Mouse (Mus musculus): ENCODE results near the gene Pcdh18. TPM values are rescaled to one million over a fixed set of nuclear protein-coding genes. Genes with fewer than 3 reads are reported as not detected.

Pcdh18 gene
- polyA plus RNA-seq (2014; fragmentation: Nextera tagmentation; extraction: Ambion mirVana), result 85.0 and 87.9 TPM in 2 replicates

DNA sequence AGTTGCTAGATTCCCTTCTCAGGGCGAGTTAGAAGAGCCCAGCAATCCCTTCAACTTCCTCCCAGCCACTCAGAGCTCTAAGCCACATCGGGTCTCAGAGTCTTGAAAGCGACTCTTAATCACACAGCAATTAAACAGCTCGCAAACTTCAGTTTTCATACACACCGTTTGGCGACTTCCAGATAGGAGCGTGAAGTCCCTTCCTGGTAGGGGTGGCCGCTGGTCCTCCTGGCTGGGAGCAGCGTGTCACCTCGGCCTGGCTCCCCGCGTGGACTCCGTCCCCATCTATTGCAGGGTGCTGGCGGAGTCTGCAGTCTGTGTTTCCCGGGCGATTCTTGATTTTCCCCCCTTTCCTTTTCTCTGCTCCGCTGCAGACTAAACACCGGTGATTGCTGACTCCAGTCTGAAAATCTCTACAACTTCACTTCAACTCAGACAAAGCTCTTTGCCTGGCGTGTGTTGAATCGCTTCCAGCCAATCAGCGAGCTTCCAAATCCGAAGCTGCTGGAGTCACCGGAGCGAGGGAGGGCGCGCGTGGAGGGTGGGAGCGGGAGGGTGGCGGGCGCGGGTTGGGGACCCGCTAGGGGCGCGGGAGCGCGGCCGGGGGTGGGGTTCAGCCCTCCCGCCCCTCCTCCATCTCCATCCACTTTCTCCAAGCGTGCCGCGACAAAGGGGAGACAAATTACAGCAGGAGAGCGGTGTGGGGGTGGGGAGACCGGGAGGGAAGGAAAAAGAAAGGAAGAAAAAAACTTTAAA lies at the start of gene Pcdh18:
Gene Pcdh18 (minus strand): TSS at position 456 of the 756 bp plus-strand sequence.
- ATAC-seq (ENCODE audit: low FRiP score), result peak; percentile 96
- H3K27ac ChIP-seq (ENCODE audit: low read depth, low read length), result peak within 1 kb of the TSS; percentile 95

GRCm38 (mm10) chr3:49806823-49807222 lies 49.7 kb upstream of the Pcdh18 start:
- no peaks in the 10 kb centered on the region for H3K27me3 ChIP-seq (ENCODE audit: control insufficient read depth, insufficient read depth, low read length)
- H3K4me3 ChIP-seq (ENCODE audit: low read depth, low read length), result no peak overlapping the region
- no peak overlapping the region for H3K27ac ChIP-seq (ENCODE audit: low read depth, low read length)
- H3K4me1 ChIP-seq (ENCODE audit: control insufficient read depth, insufficient read depth, low read length), result no peaks in the 10 kb centered on the region
- ATAC-seq (ENCODE audit: low FRiP score) (no peak), DNase-seq (ENCODE audit: low spot score, missing footprints) (no peak)
- no peaks in the 10 kb centered on the region for H3K36me3 ChIP-seq (ENCODE audit: control insufficient read depth, insufficient read depth, low read length)
- H3K9me3 ChIP-seq (ENCODE audit: control insufficient read depth, low read length), result no peaks in the 10 kb centered on the region
- 58% methylated on average over 2 of the region's 2 CpGs for WGBS
- no peak overlapping the region for H3K9ac ChIP-seq (ENCODE audit: low read length)
- H3K4me2 ChIP-seq, result no peak overlapping the region

More for the DNA sequence above, at the start of gene Pcdh18:
- Histone ChIP-seq H3K36me3 (ENCODE audit: control insufficient read depth, insufficient read depth, low read length) (peaks cover 6% of the 10 kb centered on the region), H3K4me3 (ENCODE audit: low read depth, low read length) (peak within 1 kb of the TSS; percentile 71), H3K4me2 (peak within 1 kb of the TSS; percentile 62), H3K27me3 (ENCODE audit: control insufficient read depth, insufficient read depth, low read length) (no peaks in the 10 kb centered on the region), H3K9ac (ENCODE audit: low read length) (peak within 1 kb of the TSS; percentile 92), H3K4me1 (ENCODE audit: control insufficient read depth, insufficient read depth, low read length) (peaks cover 34% of the 10 kb centered on the region), H3K9me3 (ENCODE audit: control insufficient read depth, low read length) (no peaks in the 10 kb centered on the region)
- WGBS, result under 1% methylated on average over 43 of the region's 43 CpGs
- peak; percentile 98 for DNase-seq (ENCODE audit: low spot score, missing footprints)

- WGBS, result 76% methylated on average over 1 of the region's 1 CpGs
- no peak overlapping the region for H3K27ac ChIP-seq (ENCODE audit: low read depth, low read length)
- H3K9me3 ChIP-seq (ENCODE audit: control insufficient read depth, low read length), result no peaks in the 10 kb centered on the region
- H3K4me3 ChIP-seq (ENCODE audit: low read depth, low read length), result no peak overlapping the region
- ATAC-seq (ENCODE audit: low FRiP score) (no peak), DNase-seq (ENCODE audit: low spot score, missing footprints) (peak; percentile 69)
- H3K9ac ChIP-seq (ENCODE audit: low read length), result no peak overlapping the region
- no peaks in the 10 kb centered on the region for H3K4me1 ChIP-seq (ENCODE audit: control insufficient read depth, insufficient read depth, low read length)
- H3K27me3 ChIP-seq (ENCODE audit: control insufficient read depth, insufficient read depth, low read length), result no peaks in the 10 kb centered on the region
- no peak overlapping the region for H3K4me2 ChIP-seq
- no peaks in the 10 kb centered on the region for H3K36me3 ChIP-seq (ENCODE audit: control insufficient read depth, insufficient read depth, low read length)
Observed at GRCm38 (mm10) chr3:49805511-49805910, 48.4 kb upstream of the Pcdh18 start.

DNA sequence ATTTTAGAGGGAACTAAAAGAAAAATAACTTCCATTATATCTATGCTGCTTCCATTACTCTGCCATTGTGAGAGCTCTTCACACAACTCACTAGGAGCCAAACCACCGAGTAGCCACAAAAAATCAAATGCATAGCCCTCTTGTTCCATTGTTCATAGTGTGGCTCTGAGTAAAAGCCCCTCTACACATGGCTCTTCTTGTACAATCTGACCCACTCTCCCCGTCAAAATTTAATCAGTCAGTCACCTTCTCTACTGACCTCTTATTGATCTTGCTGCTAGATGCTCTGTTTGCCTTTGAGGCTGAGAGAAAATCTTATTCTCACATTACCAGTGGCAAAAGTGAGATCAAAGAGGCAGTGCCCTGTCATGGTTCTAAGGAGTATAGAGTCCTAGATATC lies 31.2 kb upstream of the Pcdh18 start:
- no peak overlapping the region for H3K9ac ChIP-seq (ENCODE audit: low read length)
- WGBS, result 19% methylated on average over 2 of the region's 2 CpGs
- H3K4me1 ChIP-seq (ENCODE audit: control insufficient read depth, insufficient read depth, low read length), result no peaks in the 10 kb centered on the region
- no peaks in the 10 kb centered on the region for H3K9me3 ChIP-seq (ENCODE audit: control insufficient read depth, low read length)
- H3K27me3 ChIP-seq (ENCODE audit: control insufficient read depth, insufficient read depth, low read length), result no peaks in the 10 kb centered on the region
- no peak overlapping the region for H3K27ac ChIP-seq (ENCODE audit: low read depth, low read length)
- DNase-seq (ENCODE audit: low spot score, missing footprints) (peak; percentile 84), ATAC-seq (ENCODE audit: low FRiP score) (peak; percentile 66; the same call in 1 of the 2 replicates)
- H3K4me3 ChIP-seq (ENCODE audit: low read depth, low read length), result no peak overlapping the region
- H3K36me3 ChIP-seq (ENCODE audit: control insufficient read depth, insufficient read depth, low read length), result no peaks in the 10 kb centered on the region
- no peak overlapping the region for H3K4me2 ChIP-seq

DNA sequence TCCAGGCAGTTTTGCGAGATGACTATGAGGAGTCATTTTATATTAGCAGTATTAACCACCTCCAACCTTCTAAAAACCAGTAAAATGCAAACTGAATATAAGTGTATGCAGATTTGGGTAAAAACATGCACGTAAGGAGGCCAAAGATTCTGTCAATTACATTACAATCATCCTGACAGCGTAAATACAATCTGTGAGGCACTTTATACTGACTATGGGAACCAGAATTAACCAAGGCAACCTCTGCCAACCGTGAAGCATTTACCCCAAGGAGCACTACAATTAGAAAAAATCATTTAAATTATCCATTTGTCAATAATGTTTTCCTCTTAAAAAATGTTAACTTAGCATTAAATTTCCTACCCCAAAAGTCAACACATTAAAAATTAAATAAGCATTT lies 30.6 kb upstream of the Pcdh18 start:
- WGBS, result 66% methylated on average over 4 of the region's 4 CpGs
- H3K4me2 ChIP-seq, result no peak overlapping the region

GRCm38 (mm10) chr3:49768992-49769738 lies 12.0 kb upstream of the Pcdh18 start:
- Histone ChIP-seq H3K36me3 (ENCODE audit: control insufficient read depth, insufficient read depth, low read length) (no peaks in the 10 kb centered on the region), H3K27ac (ENCODE audit: low read depth, low read length) (peak overlapping the region; percentile 60), H3K4me1 (ENCODE audit: control insufficient read depth, insufficient read depth, low read length) (peaks cover 16% of the 10 kb centered on the region), H3K9me3 (ENCODE audit: control insufficient read depth, low read length) (no peaks in the 10 kb centered on the region), H3K4me3 (ENCODE audit: low read depth, low read length) (no peak overlapping the region), H3K27me3 (ENCODE audit: control insufficient read depth, insufficient read depth, low read length) (no peaks in the 10 kb centered on the region), H3K9ac (ENCODE audit: low read length) (no peak overlapping the region), H3K4me2 (no peak overlapping the region)
- DNase-seq (ENCODE audit: low spot score, missing footprints) (peak; percentile 87), ATAC-seq (ENCODE audit: low FRiP score) (peak; percentile 95)
- 4% methylated on average over 3 of the region's 3 CpGs for WGBS

More for the DNA sequence above, 30.6 kb upstream of the Pcdh18 start:
- no peaks in the 10 kb centered on the region for H3K9me3 ChIP-seq (ENCODE audit: control insufficient read depth, low read length)
- H3K27me3 ChIP-seq (ENCODE audit: control insufficient read depth, insufficient read depth, low read length), result no peaks in the 10 kb centered on the region
- no peak for DNase-seq (ENCODE audit: low spot score, missing footprints)
- H3K9ac ChIP-seq (ENCODE audit: low read length), result no peak overlapping the region
- no peak overlapping the region for H3K4me3 ChIP-seq (ENCODE audit: low read depth, low read length)
- no peaks in the 10 kb centered on the region for H3K36me3 ChIP-seq (ENCODE audit: control insufficient read depth, insufficient read depth, low read length)
- H3K27ac ChIP-seq (ENCODE audit: low read depth, low read length), result no peak overlapping the region
- H3K4me1 ChIP-seq (ENCODE audit: control insufficient read depth, insufficient read depth, low read length), result no peaks in the 10 kb centered on the region
- no peak for ATAC-seq (ENCODE audit: low FRiP score)

DNA sequence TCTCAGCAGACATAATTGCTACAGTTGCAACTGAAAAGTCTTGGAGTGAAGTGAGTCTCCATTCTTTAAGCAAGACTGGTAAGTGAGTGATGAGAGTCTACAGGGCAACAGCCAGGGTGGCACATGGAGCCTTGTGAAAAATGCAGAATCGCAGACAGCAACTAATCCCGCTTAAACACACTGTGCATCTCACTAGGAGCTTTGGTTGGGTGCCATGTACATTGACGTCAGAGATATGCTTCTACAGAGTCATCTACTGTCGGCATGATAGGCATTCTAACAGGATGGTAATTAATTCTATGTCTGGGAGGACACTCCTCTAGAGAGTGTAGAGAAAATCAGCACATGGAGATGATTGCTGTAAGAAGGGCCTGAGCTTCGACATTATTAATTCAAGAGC lies 5.6 kb upstream of the Pcdh18 start:
- H3K36me3 ChIP-seq (ENCODE audit: control insufficient read depth, insufficient read depth, low read length), result no peaks in the 10 kb centered on the region

DNA sequence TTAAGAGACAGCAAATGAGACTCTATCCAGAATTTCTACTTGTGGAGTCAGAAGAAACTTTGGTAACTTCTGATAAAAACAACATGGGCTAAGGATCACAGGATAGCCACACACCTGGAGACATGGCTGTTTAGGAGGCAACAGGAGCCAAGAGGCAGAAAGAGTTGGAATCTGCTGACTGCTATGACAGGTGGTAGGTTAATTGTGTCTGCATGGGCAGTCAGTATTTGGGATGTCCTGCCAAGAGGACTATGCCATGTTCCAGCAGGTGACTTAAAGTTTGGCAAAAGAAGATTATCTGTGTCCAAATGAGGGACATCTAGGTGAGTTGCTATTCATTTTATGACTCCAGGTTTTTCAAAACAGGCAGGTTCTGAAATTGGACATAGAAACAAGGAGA lies 4.8 kb upstream of the Pcdh18 start:
- DNase-seq (ENCODE audit: low spot score, missing footprints) (no peak), ATAC-seq (ENCODE audit: low FRiP score) (no peak)
- no peak overlapping the region for H3K4me3 ChIP-seq (ENCODE audit: low read depth, low read length)
- no peaks in the 10 kb centered on the region for H3K36me3 ChIP-seq (ENCODE audit: control insufficient read depth, insufficient read depth, low read length)
- H3K9me3 ChIP-seq (ENCODE audit: control insufficient read depth, low read length), result no peaks in the 10 kb centered on the region
- H3K9ac ChIP-seq (ENCODE audit: low read length), result no peak overlapping the region
- no peaks in the 10 kb centered on the region for H3K27me3 ChIP-seq (ENCODE audit: control insufficient read depth, insufficient read depth, low read length)
- no peak overlapping the region for H3K27ac ChIP-seq (ENCODE audit: low read depth, low read length)
- peaks cover 8% of the 10 kb centered on the region; the same call in 1 of the 2 replicates for H3K4me1 ChIP-seq (ENCODE audit: control insufficient read depth, insufficient read depth, low read length)
- no peak overlapping the region for H3K4me2 ChIP-seq

More for the DNA sequence above, 5.6 kb upstream of the Pcdh18 start:
- H3K9me3 ChIP-seq (ENCODE audit: control insufficient read depth, low read length), result no peaks in the 10 kb centered on the region
- H3K4me3 ChIP-seq (ENCODE audit: low read depth, low read length), result no peak overlapping the region
- no peak for ATAC-seq (ENCODE audit: low FRiP score)
- DNase-seq (ENCODE audit: low spot score, missing footprints), result no peak
- peaks cover 8% of the 10 kb centered on the region; the same call in 1 of the 2 replicates for H3K4me1 ChIP-seq (ENCODE audit: control insufficient read depth, insufficient read depth, low read length)
- H3K27me3 ChIP-seq (ENCODE audit: control insufficient read depth, insufficient read depth, low read length), result no peaks in the 10 kb centered on the region
- 80% methylated on average over 5 of the region's 5 CpGs for WGBS
- no peak overlapping the region for H3K9ac ChIP-seq (ENCODE audit: low read length)
- no peak overlapping the region for H3K27ac ChIP-seq (ENCODE audit: low read depth, low read length)
- no peak overlapping the region for H3K4me2 ChIP-seq

- H3K4me1 ChIP-seq (ENCODE audit: control insufficient read depth, insufficient read depth, low read length), result peaks cover 30% of the 10 kb centered on the region
- H3K4me2 ChIP-seq, result peak overlapping the region; percentile 62
- H3K9me3 ChIP-seq (ENCODE audit: control insufficient read depth, low read length), result no peaks in the 10 kb centered on the region
- H3K27ac ChIP-seq (ENCODE audit: low read depth, low read length), result peak overlapping the region; percentile 95
- ATAC-seq (ENCODE audit: low FRiP score), result peak; percentile 65
- no peaks in the 10 kb centered on the region for H3K27me3 ChIP-seq (ENCODE audit: control insufficient read depth, insufficient read depth, low read length)
- WGBS, result under 1% methylated on average over 6 of the region's 6 CpGs
- peak overlapping the region; percentile 71 for H3K4me3 ChIP-seq (ENCODE audit: low read depth, low read length)
- peak; percentile 93 for DNase-seq (ENCODE audit: low spot score, missing footprints)
- peak overlapping the region; percentile 92; the same call in 1 of the 2 replicates for H3K9ac ChIP-seq (ENCODE audit: low read length)
- H3K36me3 ChIP-seq (ENCODE audit: control insufficient read depth, insufficient read depth, low read length), result peaks cover 6% of the 10 kb centered on the region
Observed at GRCm38 (mm10) chr3:49757626-49758019, 498 bp upstream of the Pcdh18 start.

Measured in midbrain, embryonic 11.5 days (tissue).